Mouse (Mus musculus) heart, postnatal 0 days (tissue): ENCODE data around the gene Gm21943. TPM values are rescaled to one million over a fixed set of nuclear protein-coding genes. Genes with fewer than 3 reads are reported as not detected.
"Not testable (repeated sequence)": the region's sequence is repeated elsewhere in the genome, so short reads cannot be mapped to it uniquely, and the experiment has no call there.

Source experiments
- ATAC-seq: fragments of 200-750 bp; cut with Nextera tagmentation; 2 replicates; pipeline ENCODE4 v1.8.0; 2017; ENCODE audit warnings: low read depth, moderate number of reproducible peaks, moderate library complexity; ENCODE audit not compliant: insufficient read depth
- DNase-seq: peaks from one replicate; pipeline ENCODE4 v3.0.0-alpha.2; 2016; ENCODE audit warnings: low spot score
- H3K27ac ChIP-seq: fragments of 300-500 bp; sonication (generic); 2 replicates; pipeline ENCODE4 v1.5.1; 2014; ENCODE audit warnings: low read depth, mild to moderate bottlenecking
- H3K27me3 ChIP-seq: fragments of 300-500 bp; sonication (generic); 2 replicates; pipeline ENCODE4 v1.6.1; 2014; ENCODE audit warnings: low read length, mixed read lengths; ENCODE audit not compliant: control insufficient read depth, insufficient read depth
- H3K36me3 ChIP-seq: fragments of 300-500 bp; sonication (generic); replicated peaks from 2 replicates; pipeline ENCODE4 v1.6.1; 2014; ENCODE audit warnings: low read length, mixed read lengths; ENCODE audit not compliant: control insufficient read depth, insufficient read depth
- H3K4me1 ChIP-seq: fragments of 300-500 bp; sonication (generic); 2 replicates; pipeline ENCODE4 v1.6.1; 2014; ENCODE audit warnings: antibody characterized with exemption; ENCODE audit not compliant: control insufficient read depth, insufficient read depth
- H3K4me2 ChIP-seq: fragments of 300-500 bp; sonication (generic); 2 replicates; pipeline ENCODE4 v1.6.1; 2014; ENCODE audit warnings: low read depth, mild to moderate bottlenecking, low read length, moderate library complexity
- H3K4me3 ChIP-seq: fragments of 300-500 bp; sonication (generic); 2 replicates; pipeline ENCODE4 v1.5.1; 2014; ENCODE audit warnings: low read depth, low read length
- H3K9ac ChIP-seq: fragments of 300-500 bp; sonication (generic); replicated peaks from 2 replicates; pipeline ENCODE4 v1.6.1; 2014; ENCODE audit warnings: low read depth, low read length, mixed read lengths
- H3K9me3 ChIP-seq: fragments of 300-500 bp; sonication (generic); replicated peaks from 2 replicates; pipeline ENCODE4 v1.6.1; 2016; ENCODE audit warnings: low read length; ENCODE audit not compliant: control insufficient read depth
- WGBS: fragments of 180-500 bp; shearing (Covaris S2); extraction: QIAGEN DNeasy Blood & Tissue Kit; methylation state at CpG from one replicate; pipeline ENCODE4 v1.1.7; 2014; 5-methylcytosine and 5-hydroxymethylcytosine counted together
- polyA plus RNA-seq: library from polyadenylated mRNA; unstranded; fragments of >200 nt; fragmentation: Nextera tagmentation; extraction: Ambion mirVana; gene quantifications from 2 replicates; pipeline ENCODE4 v1.2.1, GENCODE M21; 2015
- total RNA-seq: library from RNA; depleted of rRNA; stranded (reverse); fragments of >200 nt; gene quantifications from 2 replicates; pipeline ENCODE4 v1.2.3, GENCODE M21; 2014; ENCODE audit warnings: low replicate concordance; rRNA removed

Gene Gm21943
- not detected in 2 replicates for total RNA-seq
- polyA plus RNA-seq, result not detected in 2 replicates

GRCm38 (mm10) chrY:57533644-57534043 lies at the start of gene Gm21943:
Gene Gm21943 (minus strand): TSS chrY:57533744.
- H3K27ac ChIP-seq, DNase-seq, H3K4me1 ChIP-seq, H3K9ac ChIP-seq, H3K4me3 ChIP-seq, H3K9me3 ChIP-seq, H3K4me2 ChIP-seq, H3K27me3 ChIP-seq, H3K36me3 ChIP-seq, ATAC-seq: not testable (repeated sequence)
- no CpG with 5 or more reads among the region's 4 CpGs for WGBS

Other genes with a start within 250 kb of the Gm21943 start
- gene Gm28961, start 172.0 kb upstream of the Gm21943 start, total RNA-seq, result not detected in 2 replicates
- gene Gm28961, start 172.0 kb upstream of the Gm21943 start, polyA plus RNA-seq, result not detected in 2 replicates